Mouse (Mus musculus) lung, embryonic 16.5 days (tissue): ENCODE data around the gene Asah2. TPM values are rescaled to one million over a fixed set of nuclear protein-coding genes. Genes with fewer than 3 reads are reported as not detected.

Experiments
- ATAC-seq: fragments of 200-750 bp; cut with Nextera tagmentation; 2 replicates; pipeline ENCODE4 v1.8.0; 2017; ENCODE audit warnings: low read depth, mild to moderate bottlenecking, moderate library complexity
- H3K27ac ChIP-seq: fragments of 300-500 bp; sonication (generic); 2 replicates; pipeline ENCODE4 v1.5.1; 2014; ENCODE audit warnings: mild to moderate bottlenecking, control low read depth, low read length
- H3K27me3 ChIP-seq: fragments of 300-500 bp; sonication (generic); 2 replicates; pipeline ENCODE4 v1.6.1; 2014; ENCODE audit warnings: low read depth, low read length, mixed read lengths; ENCODE audit not compliant: control insufficient read depth, insufficient read depth
- H3K36me3 ChIP-seq: fragments of 300-500 bp; sonication (generic); 2 replicates; pipeline ENCODE4 v1.6.1; 2014; ENCODE audit warnings: low read length; ENCODE audit not compliant: control insufficient read depth, insufficient read depth
- H3K4me1 ChIP-seq: fragments of 300-500 bp; sonication (generic); replicated peaks from 2 replicates; pipeline ENCODE4 v1.6.1; 2014; ENCODE audit warnings: low read length, mixed read lengths; ENCODE audit not compliant: control insufficient read depth, insufficient read depth
- H3K4me2 ChIP-seq: fragments of 300-500 bp; sonication (generic); 2 replicates; pipeline ENCODE4 v1.6.1; 2014; ENCODE audit warnings: low read depth, low read length, control low read depth
- H3K4me3 ChIP-seq: fragments of 300-500 bp; sonication (generic); 2 replicates; pipeline ENCODE4 v1.5.1; 2014; ENCODE audit warnings: mild to moderate bottlenecking, low read length, control low read depth
- H3K9ac ChIP-seq: fragments of 300-500 bp; sonication (generic); 2 replicates; pipeline ENCODE4 v1.6.1; 2014; ENCODE audit warnings: low read length, control low read depth
- H3K9me3 ChIP-seq: fragments of 300-500 bp; sonication (generic); 2 replicates; pipeline ENCODE4 v1.6.1; 2016; ENCODE audit warnings: low read length; ENCODE audit not compliant: control insufficient read depth
- WGBS: fragments of 180-500 bp; shearing (Covaris S2); extraction: QIAGEN DNeasy Blood & Tissue Kit; methylation state at CpG from one replicate; pipeline ENCODE4 v1.1.7; 2014; 5-methylcytosine and 5-hydroxymethylcytosine counted together
- polyA plus RNA-seq: library from polyadenylated mRNA; unstranded; fragments of >200 nt; fragmentation: Nextera tagmentation; extraction: Ambion mirVana; gene quantifications from 2 replicates; pipeline ENCODE4 v1.2.1, GENCODE M21; 2015

Asah2 gene
- polyA plus RNA-seq, 1 experiment from 2014 or later: 2.2 TPM

DNA sequence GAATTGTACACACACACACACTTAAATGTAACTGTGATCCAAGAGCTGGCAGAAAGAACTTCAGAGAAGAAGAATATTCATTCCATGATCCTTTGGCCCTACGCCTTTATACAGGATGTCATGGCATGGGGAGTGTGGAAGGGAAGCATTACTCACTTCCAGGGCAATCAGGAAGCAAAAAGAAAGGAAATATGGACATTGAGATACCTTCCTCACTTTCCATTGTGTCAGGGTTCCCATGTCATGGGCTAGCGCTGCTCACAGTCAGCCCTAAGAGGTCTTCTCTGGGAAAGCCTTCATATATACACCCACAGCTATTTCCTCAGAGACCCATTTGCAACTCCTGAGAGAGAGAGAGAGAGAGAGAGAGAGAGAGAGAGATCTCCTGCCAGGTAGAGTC, 1.3 kb downstream of the Asah2 start:
- Histone ChIP-seq H3K36me3 (no peaks in the 10 kb centered on the region), H3K4me3 (peak overlapping the region; percentile 69), H3K27ac (peak overlapping the region; percentile 98), H3K4me2 (peak overlapping the region; percentile 66), H3K4me1 (peaks cover 8% of the 10 kb centered on the region), H3K27me3 (no peaks in the 10 kb centered on the region), H3K9me3 (no peaks in the 10 kb centered on the region), H3K9ac (peak overlapping the region; percentile 91)
- 77% methylated on average over 2 of the region's 2 CpGs for WGBS
- ATAC-seq: 0 out of 2 replicates have a peak, but pooled peaks have one; percentile 39

DNA sequence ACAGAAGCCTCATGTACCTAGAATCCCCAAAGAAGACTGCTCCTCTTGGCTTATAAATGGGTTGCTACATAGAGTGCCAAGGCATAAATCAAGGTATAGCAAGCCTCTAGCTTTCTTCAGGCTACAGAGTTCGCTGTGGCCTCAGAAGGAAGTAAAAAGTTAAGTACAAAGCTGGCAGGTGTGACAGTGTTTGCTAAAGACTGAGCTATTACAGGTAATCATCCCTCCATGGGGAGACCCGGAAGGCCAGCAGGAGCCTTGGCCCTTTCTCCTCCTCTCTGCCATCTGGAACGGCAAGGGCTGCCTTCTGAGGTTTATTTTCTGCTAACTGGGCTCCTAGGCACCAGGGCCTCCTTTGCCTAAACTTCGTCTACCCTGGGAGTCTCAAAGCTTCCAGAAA, 3.8 kb downstream of the Asah2 start:
- H3K4me1 ChIP-seq: peaks cover 8% of the 10 kb centered on the region
- H3K4me3 ChIP-seq: no peak overlapping the region
- H3K36me3 ChIP-seq: no peaks in the 10 kb centered on the region
- ATAC-seq: no peak
- H3K4me2 ChIP-seq: no peak overlapping the region
- no peak overlapping the region for H3K27ac ChIP-seq
- no peaks in the 10 kb centered on the region for H3K27me3 ChIP-seq
- WGBS: 56% methylated on average over 4 of the region's 4 CpGs
- H3K9me3 ChIP-seq: no peaks in the 10 kb centered on the region
- H3K9ac ChIP-seq: no peak overlapping the region

DNA sequence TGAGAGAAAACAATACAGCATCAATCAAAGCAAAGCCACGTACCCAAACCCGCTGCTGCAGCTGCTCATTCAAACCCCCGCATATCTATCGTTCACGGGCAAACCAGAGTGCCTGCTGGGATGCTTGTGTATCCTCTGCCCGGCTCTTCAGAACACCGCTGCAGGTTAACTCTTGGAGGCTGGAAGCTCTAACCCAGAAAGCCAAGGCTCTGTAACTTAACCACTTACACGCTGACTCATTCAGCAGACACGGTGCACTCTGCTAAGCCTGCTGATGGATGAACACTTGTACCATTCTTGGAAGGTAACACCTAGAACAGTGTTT, 5.1 kb downstream of the Asah2 start:
- Histone ChIP-seq H3K27ac (no peak overlapping the region), H3K4me1 (peaks cover 8% of the 10 kb centered on the region), H3K27me3 (no peaks in the 10 kb centered on the region), H3K4me2 (peak overlapping the region; percentile 15), H3K9ac (no peak overlapping the region), H3K4me3 (no peak overlapping the region), H3K9me3 (no peaks in the 10 kb centered on the region), H3K36me3 (no peaks in the 10 kb centered on the region)
- WGBS: 12% methylated on average over 9 of the region's 9 CpGs
- no peak for ATAC-seq

DNA sequence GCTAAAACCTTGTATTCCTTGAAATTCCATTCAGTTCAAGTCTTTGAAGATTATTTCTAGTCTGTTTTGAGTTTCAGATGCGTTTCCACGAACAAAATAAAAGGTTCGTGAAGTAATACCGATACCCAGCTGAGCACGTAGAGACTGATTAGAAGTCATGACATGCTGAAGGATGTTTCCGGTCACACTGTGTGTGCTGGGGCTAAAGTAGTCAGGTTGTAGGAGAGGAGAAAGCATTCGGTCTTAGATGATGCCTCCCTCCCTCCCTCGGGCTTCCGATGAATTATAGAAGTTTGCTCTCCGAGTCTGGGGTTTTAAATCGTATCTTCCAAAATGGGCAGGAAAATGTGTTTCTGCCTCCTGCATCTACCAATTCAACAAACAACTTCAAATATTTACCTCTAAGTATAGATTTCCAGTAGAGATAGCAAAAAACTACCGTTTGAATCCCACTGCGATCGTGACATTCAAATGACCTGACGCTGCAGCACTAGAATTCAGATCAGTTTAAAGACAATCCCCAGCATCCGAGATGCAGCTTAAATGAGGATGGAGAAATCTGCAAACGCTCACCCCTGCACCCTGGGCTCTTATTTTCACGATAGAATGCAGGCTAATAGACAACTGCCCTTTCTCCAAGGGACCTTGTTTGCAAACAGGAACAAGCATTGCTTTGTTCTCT, 5.6 kb downstream of the Asah2 start:
- Histone ChIP-seq H3K27ac (no peak overlapping the region), H3K4me2 (peak overlapping the region; percentile 15), H3K9ac (no peak overlapping the region), H3K4me3 (no peak overlapping the region), H3K36me3 (no peaks in the 10 kb centered on the region), H3K27me3 (no peaks in the 10 kb centered on the region), H3K9me3 (no peaks in the 10 kb centered on the region), H3K4me1 (peaks cover 8% of the 10 kb centered on the region)
- ATAC-seq: no peak
- WGBS: 28% methylated on average over 18 of the region's 18 CpGs

DNA sequence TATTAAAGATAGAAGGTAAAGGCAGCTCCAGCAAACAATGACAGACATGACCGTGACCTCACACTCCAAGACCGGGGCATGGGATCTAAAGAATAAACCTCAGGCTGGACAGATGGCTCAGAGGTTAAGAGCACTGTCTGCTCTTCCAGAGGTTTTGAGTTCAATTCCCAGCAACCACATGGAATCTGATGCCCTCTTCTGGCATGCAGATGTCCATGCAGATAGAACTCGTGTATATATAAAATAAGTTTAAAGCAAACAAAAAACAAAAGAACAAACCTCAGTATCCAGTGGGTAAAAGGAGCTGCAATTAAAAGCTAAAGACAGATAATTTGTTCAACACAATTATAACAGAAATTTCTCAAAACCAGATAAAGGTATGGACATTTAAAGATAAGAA, 9.4 kb downstream of the Asah2 start:
- no peaks in the 10 kb centered on the region for H3K36me3 ChIP-seq
- H3K4me3 ChIP-seq: no peak overlapping the region
- 76% methylated on average over 3 of the region's 3 CpGs for WGBS
- no peak overlapping the region for H3K27ac ChIP-seq
- ATAC-seq: no peak
- H3K4me2 ChIP-seq: no peak overlapping the region
- no peaks in the 10 kb centered on the region for H3K9me3 ChIP-seq
- no peak overlapping the region for H3K9ac ChIP-seq
- H3K27me3 ChIP-seq: no peaks in the 10 kb centered on the region
- H3K4me1 ChIP-seq: peaks cover 2% of the 10 kb centered on the region; the same call in 1 of the 2 replicates

DNA sequence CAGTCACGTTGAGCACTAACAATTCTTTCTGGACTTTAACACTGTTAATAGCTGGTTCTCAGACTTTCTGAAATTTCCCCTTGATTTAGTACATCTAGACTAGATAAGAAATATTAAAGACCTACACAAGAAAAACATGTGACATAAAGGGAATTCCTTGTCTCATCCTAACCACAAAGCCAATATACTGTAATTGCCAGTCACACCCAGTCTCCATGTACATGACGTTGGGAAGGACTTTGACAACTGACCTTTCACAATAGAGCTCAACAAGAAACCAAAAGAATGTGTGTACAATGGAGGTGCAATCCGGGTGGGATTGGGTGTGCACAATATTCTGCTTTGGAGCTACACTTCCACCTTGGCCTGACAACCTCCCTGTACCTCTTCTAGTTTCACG, 15.7 kb downstream of the Asah2 start:
- 81% methylated on average over 4 of the region's 4 CpGs for WGBS

DNA sequence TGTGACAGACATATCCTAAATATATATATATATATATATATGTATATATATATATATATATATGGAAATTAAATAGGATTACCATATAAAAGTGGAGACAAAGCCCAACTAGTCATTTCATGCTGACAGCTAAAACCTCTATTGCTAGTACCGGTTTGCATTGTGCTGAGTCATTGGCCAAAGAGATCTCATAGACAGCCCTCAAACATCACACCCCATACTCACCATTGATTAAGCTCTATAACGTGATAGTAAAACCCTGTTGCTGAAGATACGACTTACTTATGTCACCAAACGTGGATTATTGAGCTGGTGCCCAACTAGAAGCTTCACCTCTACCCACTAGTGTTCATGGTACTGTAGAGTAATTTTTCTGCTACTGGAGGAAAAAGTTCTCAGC, 17.2 kb downstream of the Asah2 start:
- no peaks in the 10 kb centered on the region for H3K27me3 ChIP-seq
- ATAC-seq: no peak
- no peak overlapping the region for H3K4me3 ChIP-seq
- WGBS: 85% methylated on average over 4 of the region's 4 CpGs
- H3K27ac ChIP-seq: no peak overlapping the region
- no peak overlapping the region for H3K4me2 ChIP-seq
- no peaks in the 10 kb centered on the region for H3K9me3 ChIP-seq
- no peaks in the 10 kb centered on the region for H3K36me3 ChIP-seq
- H3K4me1 ChIP-seq: no peaks in the 10 kb centered on the region
- no peak overlapping the region for H3K9ac ChIP-seq

More for the DNA sequence above, 15.7 kb downstream of the Asah2 start:
- H3K36me3 ChIP-seq: no peaks in the 10 kb centered on the region
- H3K9ac ChIP-seq: no peak overlapping the region
- H3K4me1 ChIP-seq: no peaks in the 10 kb centered on the region
- H3K4me3 ChIP-seq: no peak overlapping the region
- H3K27me3 ChIP-seq: no peaks in the 10 kb centered on the region
- no peak overlapping the region for H3K27ac ChIP-seq
- no peaks in the 10 kb centered on the region for H3K9me3 ChIP-seq
- no peak overlapping the region for H3K4me2 ChIP-seq
- ATAC-seq: no peak

DNA sequence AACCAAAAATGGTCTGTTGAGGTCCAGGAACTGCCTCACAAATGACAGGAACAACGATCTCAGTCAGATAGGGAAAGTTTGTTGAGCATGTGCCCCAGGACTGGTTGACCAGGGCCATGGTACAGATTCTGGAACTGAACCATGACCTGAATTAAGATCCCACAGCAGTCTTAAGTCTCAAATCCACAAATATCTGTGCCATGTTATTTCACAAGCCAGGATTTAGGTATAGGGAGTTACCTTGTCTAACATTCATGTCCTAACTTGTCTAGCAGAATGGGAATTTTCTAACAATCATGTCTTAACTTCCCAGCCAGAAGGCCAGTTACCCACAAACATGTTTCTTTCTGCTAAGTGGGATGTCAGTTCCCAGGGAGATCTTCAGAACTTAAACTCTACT, 19.4 kb downstream of the Asah2 start:
- WGBS: 80% methylated on average over 1 of the region's 1 CpGs
- Histone ChIP-seq H3K27me3 (no peaks in the 10 kb centered on the region), H3K9me3 (no peaks in the 10 kb centered on the region), H3K9ac (no peak overlapping the region), H3K36me3 (no peaks in the 10 kb centered on the region), H3K27ac (no peak overlapping the region), H3K4me3 (no peak overlapping the region), H3K4me1 (no peaks in the 10 kb centered on the region), H3K4me2 (no peak overlapping the region)
- ATAC-seq: no peak

DNA sequence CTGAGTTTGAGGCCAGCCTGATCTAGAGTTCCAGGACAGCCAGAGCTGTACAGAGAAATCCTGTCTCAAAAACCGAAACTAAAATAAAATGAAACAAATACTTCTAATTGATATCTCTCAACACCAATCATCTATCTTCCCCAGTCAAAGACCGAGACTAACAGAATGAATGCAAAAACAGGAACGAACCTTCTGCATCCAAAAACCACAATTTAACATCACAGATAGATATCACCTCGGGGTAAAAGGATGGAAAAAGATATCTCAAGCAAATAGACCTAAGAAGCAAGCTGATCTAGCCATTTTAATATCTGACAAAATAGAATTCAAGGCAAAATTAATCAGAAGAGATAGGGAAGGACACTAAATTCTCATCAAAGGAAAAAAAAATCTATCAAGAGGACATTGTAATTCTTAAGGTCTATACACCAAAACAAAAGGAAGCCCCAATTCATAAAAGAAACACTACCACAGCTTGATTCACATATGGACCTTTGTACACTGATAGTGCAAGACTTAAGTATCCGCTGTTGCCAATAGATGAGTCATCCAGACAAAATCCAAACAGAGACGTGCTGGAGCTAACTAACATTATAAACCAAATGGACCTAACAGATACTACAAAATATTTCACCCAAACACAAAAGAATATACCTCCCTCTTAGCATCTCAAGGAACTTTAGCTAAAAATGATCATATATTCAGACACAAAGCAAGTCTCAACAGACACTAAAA, 20.1 kb downstream of the Asah2 start:
- H3K4me3 ChIP-seq: no peak overlapping the region
- 73% methylated on average over 6 of the region's 6 CpGs for WGBS
- H3K27ac ChIP-seq: no peak overlapping the region
- H3K36me3 ChIP-seq: no peaks in the 10 kb centered on the region
- H3K4me1 ChIP-seq: no peaks in the 10 kb centered on the region
- no peak overlapping the region for H3K4me2 ChIP-seq
- H3K27me3 ChIP-seq: no peaks in the 10 kb centered on the region
- no peak overlapping the region for H3K9ac ChIP-seq
- no peak for ATAC-seq
- H3K9me3 ChIP-seq: no peaks in the 10 kb centered on the region
